Comparison of ENCODE assay signal across 8 mouse cellular contexts in the genomic region with DNA sequence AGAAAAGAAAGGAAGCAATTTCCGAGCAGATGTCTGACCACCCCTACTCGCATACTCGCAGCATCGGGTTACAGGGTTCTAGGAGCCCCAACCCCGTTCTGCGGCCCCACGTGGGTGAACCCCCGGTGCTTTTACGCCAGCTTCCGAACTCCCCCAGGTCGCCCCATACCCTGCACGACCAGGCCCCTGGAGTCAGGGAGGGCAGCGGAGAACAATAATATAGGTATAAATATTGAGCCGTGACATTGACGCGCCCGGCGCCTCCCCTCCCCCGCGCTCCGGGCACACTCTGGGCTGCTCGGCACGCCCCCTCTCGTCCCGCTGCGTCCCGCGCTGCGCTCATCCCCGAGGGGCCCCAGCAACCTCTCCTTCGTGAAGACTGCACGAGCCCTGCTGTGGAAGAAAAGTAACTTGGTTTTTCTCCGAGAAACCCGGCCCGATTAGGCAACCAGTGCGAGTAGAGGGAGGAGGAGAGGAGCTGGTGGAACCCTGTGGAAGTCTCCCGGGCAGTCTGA. TPM values are rescaled to one million over a fixed set of nuclear protein-coding genes. Genes with fewer than 3 reads are reported as not detected.
DNase-seq lines count a peak whose midpoint lies in the region; ATAC-seq lines count a peak whose summit lies in the region.

No protein-coding gene starts in this region.

- H3K4me1 ChIP-seq in hindbrain, embryonic 14.5 days (replicated peaks; ENCODE audit: control insufficient read depth, insufficient read depth, low read length), result peaks cover 13% of the 10 kb centered on the region; the same call in 1 of the 2 replicates

- peak overlapping the region; percentile 54; the same call in 1 of the 2 replicates for H3K27ac ChIP-seq in hindbrain, embryonic 14.5 days

- H3K36me3 ChIP-seq in hindbrain, embryonic 14.5 days (replicated peaks; ENCODE audit: control insufficient read depth, insufficient read depth), result no peaks in the 10 kb centered on the region

- peak; percentile 47; the same call in 1 of the 2 replicates for ATAC-seq in hindbrain, embryonic 14.5 days (ENCODE audit: low FRiP score)
- peak; percentile 41 for ATAC-seq in megakaryocyte, adult 5-6 weeks (ENCODE audit: poor library complexity, severe bottlenecking)

- peak overlapping the region; percentile 60 for H3K9ac ChIP-seq in hindbrain, embryonic 14.5 days

- peaks cover 28% of the 10 kb centered on the region for H3K27me3 ChIP-seq in hindbrain, embryonic 14.5 days (ENCODE audit: control insufficient read depth, insufficient read depth, low read length)

- no peaks in the 10 kb centered on the region for H3K9me3 ChIP-seq in hindbrain, embryonic 14.5 days (ENCODE audit: control insufficient read depth, low read length)

- peak overlapping the region; percentile 50 for H3K4me3 ChIP-seq in hindbrain, embryonic 14.5 days (replicated peaks; ENCODE audit: low read length)

- peak overlapping the region; percentile 94 for H3K4me2 ChIP-seq in hindbrain, embryonic 14.5 days (replicated peaks)

- WGBS in hindbrain, embryonic 14.5 days, result under 1% methylated on average over 37 of the region's 37 CpGs

- DNase-seq in R1 (ENCODE audit: low read depth, low spot score), result peak; percentile 70
- DNase-seq in cerebellum, postnatal 10 days, result peak; percentile 56 to 62
- peak; percentile 29 for DNase-seq in gastrocnemius, adult 18-20 months (ENCODE audit: low spot score)
- no peak for DNase-seq in hindbrain, embryonic 14.5 days (ENCODE audit: low spot score)
- peak; percentile 20 to 43 for DNase-seq in left cerebral cortex, adult 8-10 months (ENCODE audit: low spot score in 2 of 2)
- DNase-seq in right cerebral cortex, postnatal 10 days (ENCODE audit: low spot score in 2 of 2), result peak; percentile 48
- peak; percentile 65 to 67 for DNase-seq in urinary bladder, postnatal 4 days (ENCODE audit: low spot score in 2 of 2)

RNA-seq across cellular contexts. Expression of gene Cdk6, which starts 2.3 kb away (rescaled TPM):
- total RNA-seq in gastrocnemius, adult 18-20 months (2021), result 1 to 10 TPM in 1 of 2 experiments, under 1 TPM in 1; 0.73 to 1.1 TPM
- polyA plus RNA-seq in hindbrain, embryonic 14.5 days (2014; fragmentation: Nextera tagmentation; extraction: Ambion mirVana), result 11.8 and 14.8 TPM in 2 replicates
- 1 to 10 TPM; 2.4 to 6.4 (median 3.8) TPM for total RNA-seq in left cerebral cortex, adult 8-10 months (2022)
- 17.9 TPM in 2 replicates for total RNA-seq in megakaryocyte, adult 5-6 weeks (2015)
- total RNA-seq in megakaryocyte, adult 5-6 weeks (2017), result 9.7 and 18.8 TPM in 2 replicates
